9 mouse cellular contexts compared by ENCODE assay signal in the genomic region with DNA sequence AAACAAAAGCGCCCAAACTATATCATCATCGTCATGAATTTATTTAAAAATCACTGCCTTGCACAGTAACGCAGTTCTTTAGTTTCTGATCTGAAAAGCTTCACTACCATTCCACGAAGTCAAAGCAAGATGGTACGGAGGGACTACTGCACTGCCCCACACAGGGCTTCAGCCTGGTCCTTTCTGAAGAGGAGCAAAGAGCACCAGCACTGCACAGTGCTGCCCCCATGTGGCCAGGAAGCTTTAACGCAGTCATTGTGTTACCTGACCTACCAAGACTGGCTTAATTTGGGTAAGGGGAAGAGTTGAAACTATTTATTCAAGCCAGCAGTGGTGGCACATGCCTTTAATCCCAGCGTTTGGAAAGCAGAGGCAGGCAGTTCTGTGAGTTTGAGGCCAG.
DNase-seq lines count a peak whose midpoint lies in the region; ATAC-seq and TF ChIP-seq lines count a peak whose summit lies in the region.
"Had no signal": no experiment of that assay in that cellular context is flagged by ENCODE, and none has a peak within 500 bp of the region (broad histone marks: within the 10 kb centered on the region; RNA-seq: fewer than 3 reads in every experiment).

No protein-coding gene starts in this region.

- no peak overlapping the region for H3K4me3 ChIP-seq in forebrain, embryonic 11.5 days (ENCODE audit: low read depth, low read length)
- H3K4me3 ChIP-seq in limb, embryonic 10.5 days = no peak overlapping the region
- H3K4me3 ChIP-seq: limb, embryonic 12.5 days had no signal

- peak; percentile 94 for TF ChIP-seq CTCF in brain, embryonic 14.5 days (IDR thresholded peaks at IDR 0.05; ENCODE audit: borderline replicate concordance, extremely low read depth, insufficient read depth, insufficient read length)

- TF ChIP-seq POLR2A in brain, embryonic 14.5 days (IDR thresholded peaks at IDR 0.05; ENCODE audit: borderline replicate concordance, extremely low read depth, insufficient read depth, insufficient read length, poor library complexity, severe bottlenecking) = no peak

- ATAC-seq in forebrain, embryonic 11.5 days (replicated peaks; ENCODE audit: low FRiP score) = peak; percentile 64; the same call in 1 of the 2 replicates

- H3K27ac ChIP-seq in forebrain, embryonic 11.5 days (ENCODE audit: low read depth, low read length) = no peak overlapping the region
- no peak overlapping the region for H3K27ac ChIP-seq in limb, embryonic 10.5 days
- H3K27ac ChIP-seq: limb, embryonic 12.5 days had no signal

- no peaks in the 10 kb centered on the region for H3K27me3 ChIP-seq in forebrain, embryonic 11.5 days (ENCODE audit: control insufficient read depth, insufficient read depth, low read length)
- no peaks in the 10 kb centered on the region for H3K27me3 ChIP-seq in limb, embryonic 10.5 days (ENCODE audit: low read depth, poor library complexity, severe bottlenecking)
- H3K27me3 ChIP-seq: limb, embryonic 12.5 days had no signal

- H3K9ac ChIP-seq in forebrain, embryonic 11.5 days (ENCODE audit: low read length) = no peak overlapping the region
- H3K9ac ChIP-seq: limb, embryonic 12.5 days had no signal

- no peaks in the 10 kb centered on the region for H3K4me1 ChIP-seq in forebrain, embryonic 11.5 days (replicated peaks; ENCODE audit: control insufficient read depth, insufficient read depth, low read length)
- H3K4me1 ChIP-seq in limb, embryonic 10.5 days = peaks cover 26% of the 10 kb centered on the region

- 43% methylated on average over 7 of the region's 7 CpGs for WGBS in forebrain, embryonic 11.5 days
- WGBS in limb, embryonic 10.5 days = 48% methylated on average over 7 of the region's 7 CpGs

- H3K4me2 ChIP-seq in forebrain, embryonic 11.5 days (ENCODE audit: low read depth, low read length, severe bottlenecking) = no peak overlapping the region
- H3K4me2 ChIP-seq: limb, embryonic 12.5 days had no signal

- DNase-seq in kidney, adult 9 months = peak; percentile 50
- DNase-seq in kidney, adult 11 months = no peak
- peak; percentile 75 for DNase-seq in ES-CJ7 (ENCODE audit: low read depth, low spot score)
- peak; percentile 82 for DNase-seq in brain, embryonic 14.5 days (ENCODE audit: low read depth)
- DNase-seq in forebrain, embryonic 11.5 days (ENCODE audit: low spot score) = peak; percentile 77
- peak; percentile 75 for DNase-seq in limb, embryonic 10.5 days (ENCODE audit: low spot score)
- peak; percentile 56 for DNase-seq in naive thymus-derived CD4-positive, alpha-beta T cell, adult 2 months (ENCODE audit: low read depth)
- DNase-seq in thymus, postnatal 36 days = peak; percentile 30 to 32

- H3K36me3 ChIP-seq in forebrain, embryonic 11.5 days (ENCODE audit: control insufficient read depth, insufficient read depth, low read length) = no peaks in the 10 kb centered on the region
- H3K36me3 ChIP-seq in limb, embryonic 10.5 days = no peaks in the 10 kb centered on the region

- no peaks in the 10 kb centered on the region for H3K9me3 ChIP-seq in forebrain, embryonic 11.5 days (ENCODE audit: control insufficient read depth, low read length)
- no peaks in the 10 kb centered on the region for H3K9me3 ChIP-seq in limb, embryonic 10.5 days (replicated peaks)
- H3K9me3 ChIP-seq: limb, embryonic 12.5 days had no signal
